Mouse (Mus musculus) MEL (cell line): ENCODE measurements around the gene Matn1.

Source experiments
- CTCF ChIP-seq, 3 experiments: IDR thresholded peaks in 2 of 3; conservative IDR thresholded peaks in 1 of 3; 2 replicates each; pipeline ENCODE4 v1.5.1; 2011 to 2012; ENCODE audit warnings: low read length in 3 of 3, low read depth in 2 of 3, mild to moderate bottlenecking in 2 of 3, improper control_type of control experiment in 1 of 3, inconsistent platforms in 1 of 3, mixed read lengths in 1 of 3, moderate library complexity in 1 of 3; ENCODE audit not compliant: control insufficient read depth in 1 of 3, insufficient read depth in 1 of 3, poor library complexity in 1 of 3, severe bottlenecking in 1 of 3
- E2F4 ChIP-seq: IDR thresholded peaks from 2 replicates; pipeline ENCODE4 v1.6.1; 2011; ENCODE audit warnings: low read depth, low read length, improper control_type of control experiment, borderline replicate concordance
- EP300 ChIP-seq, 2 experiments: IDR thresholded peaks; 2 replicates each; pipeline ENCODE4 v1.6.1; 2011; ENCODE audit warnings: improper control_type of control experiment in 2 of 2, low read length in 2 of 2, low read depth in 1 of 2, mild to moderate bottlenecking in 1 of 2
- JUND ChIP-seq: IDR thresholded peaks from 2 replicates; pipeline ENCODE4 v1.6.1; 2011; ENCODE audit warnings: low read depth, mild to moderate bottlenecking, improper control_type of control experiment, low read length
- KAT2A ChIP-seq: conservative IDR thresholded peaks from 2 replicates; pipeline ENCODE4 v1.6.1; 2012; ENCODE audit warnings: low read depth, low read length, improper control_type of control experiment, inconsistent platforms
- MEF2A ChIP-seq: IDR thresholded peaks from 2 replicates; pipeline ENCODE4 v1.6.1; 2014; ENCODE audit warnings: low read depth, mild to moderate bottlenecking, inconsistent platforms, low read length, improper control_type of control experiment; ENCODE audit not compliant: poor library complexity, insufficient replicate concordance, severe bottlenecking; ENCODE audit errors: extremely low read depth
- NRF1 ChIP-seq: IDR thresholded peaks from 2 replicates; pipeline ENCODE4 v1.6.1; 2014; ENCODE audit warnings: low read depth, mild to moderate bottlenecking, inconsistent platforms, low read length, improper control_type of control experiment, moderate library complexity; ENCODE audit not compliant: poor library complexity, insufficient read depth, severe bottlenecking
- POLR2A ChIP-seq, 2 experiments: IDR thresholded peaks; 2 replicates each; pipeline ENCODE4 v1.6.1; 2011 to 2012; ENCODE audit warnings: low read length in 2 of 2, mild to moderate bottlenecking in 2 of 2, control low read depth in 1 of 2, improper control_type of control experiment in 1 of 2, low read depth in 1 of 2, moderate library complexity in 1 of 2; ENCODE audit not compliant: control insufficient read depth in 1 of 2, insufficient read depth in 1 of 2, poor library complexity in 1 of 2
- POLR2AphosphoS2 ChIP-seq: IDR thresholded peaks from 2 replicates; pipeline ENCODE4 v1.6.1; 2011; ENCODE audit warnings: low read length, improper control_type of control experiment
- SMC3 ChIP-seq: IDR thresholded peaks from 2 replicates; pipeline ENCODE4 v1.6.1; 2011; ENCODE audit warnings: low read depth, low read length, improper control_type of control experiment
- TAL1 ChIP-seq: IDR thresholded peaks from 2 replicates; pipeline ENCODE4 v1.6.1; 2012; ENCODE audit warnings: mild to moderate bottlenecking, inconsistent platforms, low read length, moderate library complexity, mixed read lengths
- UBTF ChIP-seq: IDR thresholded peaks from 2 replicates; pipeline ENCODE4 v1.6.1; 2012; ENCODE audit warnings: low read depth, mild to moderate bottlenecking, inconsistent platforms, low read length, improper control_type of control experiment, moderate library complexity, borderline replicate concordance; ENCODE audit not compliant: insufficient read depth

DNA sequence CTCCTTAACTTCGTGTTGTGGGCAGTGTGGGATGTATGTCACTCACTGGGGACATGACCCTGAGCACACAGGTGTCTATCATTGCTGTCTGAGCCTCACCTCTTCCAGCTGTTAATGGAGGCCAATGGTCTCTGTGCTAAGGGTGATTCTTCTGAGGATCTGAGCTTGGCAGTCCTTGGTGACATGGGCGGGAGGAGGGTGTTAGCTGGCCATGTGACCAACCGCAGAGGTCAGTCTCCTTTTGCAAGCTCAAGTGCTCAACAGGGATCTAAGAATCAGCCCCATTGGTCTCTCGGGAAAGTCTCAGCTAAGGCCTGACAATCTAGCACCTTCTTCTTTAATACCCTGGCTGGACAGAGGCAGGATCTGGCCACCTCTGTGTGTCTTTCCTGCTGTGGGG, 26.6 kb upstream of the Matn1 start:
- TF ChIP-seq CTCF (IDR thresholded peaks at IDR 0.05 in 2 of 3, conservative IDR thresholded peaks at IDR 0.05 in 1 of 3; ENCODE audit: control insufficient read depth in 1 of 3, insufficient read depth in 1 of 3, low read depth in 2 of 3, low read length in 3 of 3, poor library complexity in 1 of 3, severe bottlenecking in 1 of 3) = no peak
- TF ChIP-seq TAL1 = no peak
- no peak for TF ChIP-seq EP300 (IDR thresholded peaks at IDR 0.05; ENCODE audit: low read depth in 1 of 2, low read length in 2 of 2)
- no peak for TF ChIP-seq NRF1
- no peak for TF ChIP-seq UBTF
- no peak for TF ChIP-seq POLR2AphosphoS2
- TF ChIP-seq POLR2A (IDR thresholded peaks at IDR 0.05; ENCODE audit: control insufficient read depth in 1 of 2, insufficient read depth in 1 of 2, low read depth in 1 of 2, low read length in 2 of 2, poor library complexity in 1 of 2) = no peak
- TF ChIP-seq KAT2A = no peak
- TF ChIP-seq E2F4 = no peak
- TF ChIP-seq JUND = no peak
- no peak for TF ChIP-seq SMC3
- TF ChIP-seq MEF2A = no peak
